Mouse (Mus musculus) Muller cell, postnatal 12 days (primary cell): Measurements from ENCODE around the gene Clcn2.
A peak's percentile ranks its signal among the peaks of the same experiment; 100 is the strongest.

ENCODE experiments used
- DNase-seq: peaks from one replicate; pipeline ENCODE4 v3.0.0-alpha.2; 2015; ENCODE audit errors: inconsistent ontology term

Gene Clcn2

GRCm38 (mm10) chr16:20717181-20717977, at the start of gene Clcn2, which contains the start of gene Polr2h:
Gene Clcn2, minus strand, starts transcription at chr16:20717746.
Gene Polr2h, plus strand, starts transcription at chr16:20717665.
- DNase-seq = peak; percentile 99

- DNase-seq = peak; percentile 14
These were observed 47.7 kb upstream of the Clcn2 start for GRCm38 (mm10) chr16:20765244-20765643.

GRCm38 (mm10) chr16:20761681-20762080, 44.1 kb upstream of the Clcn2 start:
- DNase-seq = peak; percentile 27

- no peak for DNase-seq
These were observed 39.8 kb upstream of the Clcn2 start for GRCm38 (mm10) chr16:20757385-20757784.

- no peak for DNase-seq
These were observed 38.5 kb upstream of the Clcn2 start for GRCm38 (mm10) chr16:20756052-20756451.

GRCm38 (mm10) chr16:20750518-20750917, 33.0 kb upstream of the Clcn2 start:
- no peak for DNase-seq

- DNase-seq = peak; percentile 55
These were observed 29.1 kb upstream of the Clcn2 start for GRCm38 (mm10) chr16:20746641-20747040.

GRCm38 (mm10) chr16:20739845-20740244, 22.3 kb upstream of the Clcn2 start:
- DNase-seq = no peak

GRCm38 (mm10) chr16:20736823-20737222, 19.3 kb upstream of the Clcn2 start:
- no peak for DNase-seq

- DNase-seq = no peak
These were observed 18.6 kb upstream of the Clcn2 start for GRCm38 (mm10) chr16:20736168-20736567.

GRCm38 (mm10) chr16:20735651-20736050, 18.1 kb upstream of the Clcn2 start:
- DNase-seq = no peak

GRCm38 (mm10) chr16:20733731-20734730, 16.5 kb upstream of the Clcn2 start, which contains the start of gene Thpo:
Gene Thpo, minus strand, starts transcription at chr16:20734511.
- no peak for DNase-seq

- DNase-seq = peak; percentile 80
These were observed 15.6 kb upstream of the Clcn2 start, which contains the start of gene Chrd for GRCm38 (mm10) chr16:20732925-20733730. Gene Chrd, plus strand, starts transcription at chr16:20733127.

- no peak for DNase-seq
These were observed 14.8 kb upstream of the Clcn2 start for GRCm38 (mm10) chr16:20732251-20732924.

- no peak for DNase-seq
These were observed 14.1 kb upstream of the Clcn2 start for GRCm38 (mm10) chr16:20731688-20732087.

- no peak for DNase-seq
These were observed 12.8 kb upstream of the Clcn2 start for GRCm38 (mm10) chr16:20730293-20730711.

GRCm38 (mm10) chr16:20726384-20726783, 8.8 kb upstream of the Clcn2 start:
- DNase-seq = peak; percentile 47

GRCm38 (mm10) chr16:20725750-20726149, 8.2 kb upstream of the Clcn2 start:
- DNase-seq = no peak

- no peak for DNase-seq
These were observed 7.8 kb upstream of the Clcn2 start for GRCm38 (mm10) chr16:20725321-20725720.

GRCm38 (mm10) chr16:20724338-20724748, 6.8 kb upstream of the Clcn2 start:
- DNase-seq = peak; percentile 51

- DNase-seq = no peak
These were observed 5.7 kb upstream of the Clcn2 start for GRCm38 (mm10) chr16:20723247-20723646.
